Mouse (Mus musculus): ENCODE data around the gene Faim. TPM values are rescaled to one million over a fixed set of nuclear protein-coding genes. Genes with fewer than 3 reads are reported as not detected.

Faim gene
- total and polyA plus RNA-seq, 3 experiments: 30.7 to 53.6 TPM; not detected in 1

DNA sequence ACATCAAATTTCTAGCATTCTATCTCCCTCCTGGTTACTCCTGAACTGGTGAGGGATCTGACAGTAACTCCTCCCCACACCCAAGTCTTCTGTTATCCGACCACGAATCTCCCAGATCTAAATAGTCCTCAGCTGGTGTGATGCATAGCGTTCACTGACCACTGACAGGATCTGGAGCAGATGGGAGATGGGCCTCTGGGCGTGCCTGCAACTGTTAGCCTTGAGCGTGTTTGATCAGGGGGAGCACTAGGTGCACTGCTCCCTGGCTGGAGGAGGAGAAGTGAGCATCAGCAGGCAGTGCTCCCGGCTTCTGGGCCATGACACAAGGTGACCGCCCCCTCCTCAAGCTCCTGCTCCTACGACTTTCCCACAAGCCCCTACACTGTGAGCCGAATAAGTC is 55.8 kb downstream of the Faim start:
- Histone ChIP-seq H3K36me3 (ENCODE audit: control insufficient read depth in 1 of 2, insufficient read depth in 2 of 2, low read length in 2 of 2) (no peaks in the 10 kb centered on the region; a peak in 1 of 4 replicates), H3K27ac (ENCODE audit: control insufficient read depth, low read depth, low read length) (no peak overlapping the region), H3K4me3 (ENCODE audit: control insufficient read depth in 1 of 2, insufficient read depth in 1 of 2, low read depth in 2 of 2, low read length in 2 of 2) (no peak overlapping the region), H3K9me3 (replicated peaks; ENCODE audit: insufficient read depth, low read length) (no peaks in the 10 kb centered on the region), H3K27me3 (ENCODE audit: control insufficient read depth in 1 of 2, insufficient read depth in 2 of 2, low read length in 2 of 2) (no peaks in the 10 kb centered on the region), H3K9ac (ENCODE audit: control insufficient read depth, low read depth, low read length, poor library complexity, severe bottlenecking) (no peak overlapping the region), H3K79me2 (ENCODE audit: control insufficient read depth, insufficient read depth, low read length, poor library complexity) (no peaks in the 10 kb centered on the region), H3K4me1 (ENCODE audit: control insufficient read depth in 1 of 2, insufficient read depth in 2 of 2, low read length in 2 of 2) (no peaks in the 10 kb centered on the region)
- DNase-seq (ENCODE audit: low read depth, low spot score): no peak
- no peak for TF ChIP-seq MAZ (IDR thresholded peaks at IDR 0.05; ENCODE audit: low read depth, low read length)
- TF ChIP-seq TAL1 (IDR thresholded peaks at IDR 0.05; ENCODE audit: low read length): no peak
- TF ChIP-seq NRF1 (IDR thresholded peaks at IDR 0.05; ENCODE audit: insufficient read depth, low read depth, low read length, poor library complexity, severe bottlenecking): no peak

GRCm38 (mm10) chr9:99042641-99043040 is 56.5 kb downstream of the Faim start:
- H3K9me3 ChIP-seq (replicated peaks; ENCODE audit: insufficient read depth, low read length): no peaks in the 10 kb centered on the region
- H3K27me3 ChIP-seq (ENCODE audit: control insufficient read depth in 1 of 2, insufficient read depth in 2 of 2, low read length in 2 of 2): no peaks in the 10 kb centered on the region
- H3K4me1 ChIP-seq (ENCODE audit: control insufficient read depth in 1 of 2, insufficient read depth in 2 of 2, low read length in 2 of 2): no peaks in the 10 kb centered on the region
- TF ChIP-seq HCFC1 (IDR thresholded peaks at IDR 0.05; ENCODE audit: low read depth, low read length): no peak
- TF ChIP-seq ELF1 (IDR thresholded peaks at IDR 0.05; ENCODE audit: low read depth, low read length): no peak
- no peak for TF ChIP-seq MAFK (IDR thresholded peaks at IDR 0.05; ENCODE audit: borderline replicate concordance, low read depth, low read length)
- no peak for TF ChIP-seq ZMIZ1 (IDR thresholded peaks at IDR 0.05; ENCODE audit: low read depth, low read length)
- TF ChIP-seq NELFE (IDR thresholded peaks at IDR 0.05; ENCODE audit: low read depth, low read length): no peak
- no peak for TF ChIP-seq E2F4 (IDR thresholded peaks at IDR 0.05; ENCODE audit: borderline replicate concordance, low read depth, low read length)
- no peak for TF ChIP-seq POLR2AphosphoS5 (IDR thresholded peaks at IDR 0.05; ENCODE audit: borderline replicate concordance, low read depth, low read length)
- no peak for TF ChIP-seq USF1 (IDR thresholded peaks at IDR 0.05; ENCODE audit: low read depth, low read length)
- no peak for TF ChIP-seq MEF2A (IDR thresholded peaks at IDR 0.05; ENCODE audit: extremely low read depth, insufficient replicate concordance, low read depth, low read length, poor library complexity, severe bottlenecking)
- TF ChIP-seq POLR2AphosphoS2 (IDR thresholded peaks at IDR 0.05; ENCODE audit: low read length): no peak
- no peak for TF ChIP-seq GATA1 (IDR thresholded peaks at IDR 0.05; ENCODE audit: low read depth, low read length)
- TF ChIP-seq ZKSCAN1 (IDR thresholded peaks at IDR 0.05; ENCODE audit: low read depth, low read length): no peak
- no peak for TF ChIP-seq EP300 (IDR thresholded peaks at IDR 0.05; ENCODE audit: low read depth in 1 of 2, low read length in 2 of 2)
- TF ChIP-seq CHD1 (IDR thresholded peaks at IDR 0.05; ENCODE audit: low read depth, low read length): no peak
- TF ChIP-seq ETS1 (IDR thresholded peaks at IDR 0.05; ENCODE audit: low read depth, low read length): no peak
- TF ChIP-seq KAT2A (conservative IDR thresholded peaks at IDR 0.05; ENCODE audit: low read depth, low read length): no peak
- no peak for TF ChIP-seq TAL1 (IDR thresholded peaks at IDR 0.05; ENCODE audit: low read length)
- TF ChIP-seq TBP (IDR thresholded peaks at IDR 0.05; ENCODE audit: low read depth, low read length): no peak
- H3K9ac ChIP-seq (ENCODE audit: control insufficient read depth, low read depth, low read length, poor library complexity, severe bottlenecking): no peak overlapping the region
- no peak overlapping the region for H3K27ac ChIP-seq (ENCODE audit: control insufficient read depth, low read depth, low read length)
- DNase-seq (ENCODE audit: low read depth, low spot score): no peak
- no peaks in the 10 kb centered on the region for H3K79me2 ChIP-seq (ENCODE audit: control insufficient read depth, insufficient read depth, low read length, poor library complexity)
- no peaks in the 10 kb centered on the region; a peak in 1 of 4 replicates for H3K36me3 ChIP-seq (ENCODE audit: control insufficient read depth in 1 of 2, insufficient read depth in 2 of 2, low read length in 2 of 2)
- no peak overlapping the region for H3K4me3 ChIP-seq (ENCODE audit: control insufficient read depth in 1 of 2, insufficient read depth in 1 of 2, low read depth in 2 of 2, low read length in 2 of 2)
